Mouse (Mus musculus) thymus, adult 2 months (tissue): ENCODE results near the gene Smndc1.

ENCODE experiments used
- CTCF ChIP-seq: fragments of 200-500 bp; IDR thresholded peaks from 2 replicates; pipeline ENCODE4 v1.5.1; 2012; ENCODE audit warnings: mild to moderate bottlenecking, control low read depth, low read length, moderate library complexity, borderline replicate concordance; ENCODE audit not compliant: control insufficient read depth, poor library complexity, insufficient read depth; ENCODE audit errors: extremely low read depth
- POLR2A ChIP-seq: fragments of 200-500 bp; IDR thresholded peaks from 2 replicates; pipeline ENCODE4 v1.6.1; 2012; ENCODE audit warnings: mild to moderate bottlenecking, low read length, control low read depth, moderate library complexity; ENCODE audit not compliant: control insufficient read depth, poor library complexity, insufficient read depth; ENCODE audit errors: extremely low read depth

GRCm38 (mm10) chr19:53393646-53394045, 3.3 kb upstream of the Smndc1 start:
- TF ChIP-seq CTCF (no peak), POLR2A (no peak)
